Mouse (Mus musculus): ENCODE results near the gene Tff3. TPM values are rescaled to one million over a fixed set of nuclear protein-coding genes. Genes with fewer than 3 reads are reported as not detected.
A peak's percentile ranks its signal among the peaks of the same experiment; 100 is the strongest.

Gene Tff3
- polyA plus RNA-seq, 2 experiments: 10.1 to 27.4 TPM

GRCm38 (mm10) chr17:31079078-31079840 lies 50.2 kb downstream of the Tff3 start:
- H3K27ac ChIP-seq: no peak overlapping the region
- ATAC-seq (ENCODE audit: insufficient read depth) (peak; percentile 16; the same call in 1 of the 2 replicates), DNase-seq (ENCODE audit: low read depth in 3 of 3, low spot score in 3 of 3) (no peak)
- no peak overlapping the region for H3K4me2 ChIP-seq (ENCODE audit: low read depth)
- TF ChIP-seq EP300 (IDR thresholded peaks at IDR 0.05; ENCODE audit: low read depth): no peak
- no peak for TF ChIP-seq CTCF (IDR thresholded peaks at IDR 0.05; ENCODE audit: low read depth)
- H3K4me1 ChIP-seq (replicated peaks; ENCODE audit: control insufficient read depth in 2 of 2, insufficient read depth in 2 of 2, low read length in 1 of 2): peaks cover 27 to 42% of the 10 kb centered on the region in 2 experiments
- no peaks in the 10 kb centered on the region for H3K27me3 ChIP-seq (ENCODE audit: control insufficient read depth, insufficient read depth, low read length)
- no peaks in the 10 kb centered on the region for H3K9me3 ChIP-seq (ENCODE audit: control insufficient read depth, low read length)
- H3K9ac ChIP-seq (replicated peaks): peak overlapping the region; percentile 9; the same call in 1 of the 2 replicates
- H3K36me3 ChIP-seq (replicated peaks; ENCODE audit: control insufficient read depth, insufficient read depth, low read depth): no peaks in the 10 kb centered on the region
- 56% methylated on average over 12 of the region's 12 CpGs for WGBS (ENCODE audit: insufficient replicate concordance)
- no peak overlapping the region for H3K4me3 ChIP-seq (ENCODE audit: insufficient read depth in 1 of 2, low read depth in 2 of 2, low read length in 2 of 2)

- H3K27ac ChIP-seq: no peak overlapping the region
- no peaks in the 10 kb centered on the region for H3K36me3 ChIP-seq (replicated peaks; ENCODE audit: control insufficient read depth, insufficient read depth, low read depth)
- H3K27me3 ChIP-seq (ENCODE audit: control insufficient read depth, insufficient read depth, low read length): no peaks in the 10 kb centered on the region
- peaks cover 32 to 44% of the 10 kb centered on the region in 2 experiments for H3K4me1 ChIP-seq (replicated peaks; ENCODE audit: control insufficient read depth in 2 of 2, insufficient read depth in 2 of 2, low read length in 1 of 2)
- TF ChIP-seq EP300 (IDR thresholded peaks at IDR 0.05; ENCODE audit: low read depth) (no peak), CTCF (IDR thresholded peaks at IDR 0.05; ENCODE audit: low read depth) (no peak)
- no peak overlapping the region for H3K4me2 ChIP-seq (ENCODE audit: low read depth)
- WGBS (ENCODE audit: insufficient replicate concordance): 70% methylated on average over 11 of the region's 11 CpGs
- DNase-seq (ENCODE audit: low read depth in 3 of 3, low spot score in 3 of 3): no peak
- no peak overlapping the region for H3K9ac ChIP-seq (replicated peaks)
- ATAC-seq (ENCODE audit: insufficient read depth): no peak
- no peaks in the 10 kb centered on the region for H3K9me3 ChIP-seq (ENCODE audit: control insufficient read depth, low read length)
- no peak overlapping the region for H3K4me3 ChIP-seq (ENCODE audit: insufficient read depth in 1 of 2, low read depth in 2 of 2, low read length in 2 of 2)
These were observed 50.9 kb downstream of the Tff3 start for GRCm38 (mm10) chr17:31078581-31078980.

GRCm38 (mm10) chr17:31077561-31077960 lies 51.9 kb downstream of the Tff3 start:
- H3K4me1 ChIP-seq (replicated peaks; ENCODE audit: control insufficient read depth in 2 of 2, insufficient read depth in 2 of 2, low read length in 1 of 2): peaks cover 36 to 42% of the 10 kb centered on the region in 2 experiments
- no peak overlapping the region for H3K27ac ChIP-seq
- H3K27me3 ChIP-seq (ENCODE audit: control insufficient read depth, insufficient read depth, low read length): no peaks in the 10 kb centered on the region
- H3K36me3 ChIP-seq (replicated peaks; ENCODE audit: control insufficient read depth, insufficient read depth, low read depth): no peaks in the 10 kb centered on the region
- H3K4me3 ChIP-seq (ENCODE audit: insufficient read depth in 1 of 2, low read depth in 2 of 2, low read length in 2 of 2): no peak overlapping the region
- no peak for ATAC-seq (ENCODE audit: insufficient read depth)
- no peak overlapping the region for H3K9ac ChIP-seq (replicated peaks)
- 60% methylated on average over 5 of the region's 5 CpGs for WGBS (ENCODE audit: insufficient replicate concordance)
- no peak for DNase-seq (ENCODE audit: low read depth in 3 of 3, low spot score in 3 of 3)
- no peak overlapping the region for H3K4me2 ChIP-seq (ENCODE audit: low read depth)
- no peaks in the 10 kb centered on the region for H3K9me3 ChIP-seq (ENCODE audit: control insufficient read depth, low read length)
- TF ChIP-seq EP300 (IDR thresholded peaks at IDR 0.05; ENCODE audit: low read depth): no peak

GRCm38 (mm10) chr17:31075471-31075870 lies 54.0 kb downstream of the Tff3 start:
- no peak for DNase-seq (ENCODE audit: low read depth in 3 of 3, low spot score in 3 of 3)
- H3K27ac ChIP-seq: peak overlapping the region; percentile 12; the same call in 1 of the 2 replicates
- no peaks in the 10 kb centered on the region for H3K36me3 ChIP-seq (replicated peaks; ENCODE audit: control insufficient read depth, insufficient read depth, low read depth)
- WGBS (ENCODE audit: insufficient replicate concordance): 77% methylated on average over 5 of the region's 5 CpGs
- H3K9me3 ChIP-seq (ENCODE audit: control insufficient read depth, low read length): no peaks in the 10 kb centered on the region
- ATAC-seq (ENCODE audit: insufficient read depth): no peak
- H3K4me2 ChIP-seq (ENCODE audit: low read depth): no peak overlapping the region
- H3K9ac ChIP-seq (replicated peaks): no peak overlapping the region
- no peaks in the 10 kb centered on the region for H3K27me3 ChIP-seq (ENCODE audit: control insufficient read depth, insufficient read depth, low read length)
- TF ChIP-seq CTCF (IDR thresholded peaks at IDR 0.05; ENCODE audit: low read depth) (no peak), EP300 (IDR thresholded peaks at IDR 0.05; ENCODE audit: low read depth) (no peak)
- peaks cover 52 to 59% of the 10 kb centered on the region in 2 experiments for H3K4me1 ChIP-seq (replicated peaks; ENCODE audit: control insufficient read depth in 2 of 2, insufficient read depth in 2 of 2, low read length in 1 of 2)
- no peak overlapping the region for H3K4me3 ChIP-seq (ENCODE audit: insufficient read depth in 1 of 2, low read depth in 2 of 2, low read length in 2 of 2)

Other genes starting within 250 kb of the Tff3 start
- gene Glp1r, start 227.8 kb downstream of the Tff3 start, polyA plus RNA-seq (2012; rRNA removed): 0.01 TPM in 1 of 2 replicates, not detected in the other
- gene Glp1r, start 227.8 kb downstream of the Tff3 start, polyA plus RNA-seq (2014; fragmentation: Nextera tagmentation; extraction: Ambion mirVana): not detected in 2 replicates
- 0.01 TPM in 1 of 2 replicates, not detected in the other for gene Umodl1, start 175.0 kb downstream of the Tff3 start, polyA plus RNA-seq (2012; rRNA removed)
- gene Umodl1, start 175.0 kb downstream of the Tff3 start, polyA plus RNA-seq (2014; fragmentation: Nextera tagmentation; extraction: Ambion mirVana): 0.20 TPM in 1 of 2 replicates, not detected in the other
- gene Abcg1, start 72.0 kb downstream of the Tff3 start, polyA plus RNA-seq (2012; rRNA removed): 1.6 and 2.3 TPM in 2 replicates
- gene Abcg1, start 72.0 kb downstream of the Tff3 start, polyA plus RNA-seq (2014; fragmentation: Nextera tagmentation; extraction: Ambion mirVana): 6.1 and 6.4 TPM in 2 replicates
- gene Tff2, start 14.6 kb upstream of the Tff3 start, polyA plus RNA-seq (2012; rRNA removed): not detected in 2 replicates
- gene Tff2, start 14.6 kb upstream of the Tff3 start, polyA plus RNA-seq (2014; fragmentation: Nextera tagmentation; extraction: Ambion mirVana): not detected in 2 replicates
- not detected in 2 replicates for gene Tff1, start 35.6 kb upstream of the Tff3 start, polyA plus RNA-seq (2012; rRNA removed)
- gene Tff1, start 35.6 kb upstream of the Tff3 start, polyA plus RNA-seq (2014; fragmentation: Nextera tagmentation; extraction: Ambion mirVana): not detected in 2 replicates
- gene Tmprss3, start 69.3 kb upstream of the Tff3 start, polyA plus RNA-seq (2012; rRNA removed): 0.27 and 0.39 TPM in 2 replicates
- 0.13 and 0.25 TPM in 2 replicates for gene Tmprss3, start 69.3 kb upstream of the Tff3 start, polyA plus RNA-seq (2014; fragmentation: Nextera tagmentation; extraction: Ambion mirVana)
- 7.7 and 8.4 TPM in 2 replicates for gene Ubash3a, start 78.2 kb upstream of the Tff3 start, polyA plus RNA-seq (2012; rRNA removed)
- gene Ubash3a, start 78.2 kb upstream of the Tff3 start, polyA plus RNA-seq (2014; fragmentation: Nextera tagmentation; extraction: Ambion mirVana): 11.8 and 13.8 TPM in 2 replicates
- gene Rsph1, start 147.7 kb upstream of the Tff3 start, polyA plus RNA-seq (2012; rRNA removed): 0.04 and 0.08 TPM in 2 replicates
- 0.14 and 0.22 TPM in 2 replicates for gene Rsph1, start 147.7 kb upstream of the Tff3 start, polyA plus RNA-seq (2014; fragmentation: Nextera tagmentation; extraction: Ambion mirVana)
- gene Slc37a1, start 157.1 kb upstream of the Tff3 start, polyA plus RNA-seq (2012; rRNA removed): 1.9 and 2.3 TPM in 2 replicates
- 1.2 and 1.9 TPM in 2 replicates for gene Slc37a1, start 157.1 kb upstream of the Tff3 start, polyA plus RNA-seq (2014; fragmentation: Nextera tagmentation; extraction: Ambion mirVana)